Mouse (Mus musculus) T-helper 17 cell (primary cell): ENCODE results near the gene Bloc1s1.

Experiments used
- in situ Hi-C, 2 experiments: fragments of 300-600 bp; cut with MboI, MseI; formaldehyde crosslinking; loops; 1 replicate in 1 of 2; 2 replicates in 1 of 2; pipeline ENCODE4 v1.15.1; 2025; ENCODE audit warnings: high pct_unique_total_duplicates in 2 of 2

Gene Bloc1s1

GRCm38 (mm10) chr10:128923935-128924334 is at the start of gene Bloc1s1:
Bloc1s1 (minus strand) TSS chr10:128924035.
- in situ Hi-C loops: loop anchor here in 1 of 2 experiments (10.0 kb wide), 1 partner anchor 969 kb away; no protein-coding TSS in a partner anchor

- in situ Hi-C loops: no loop called here
Observed at GRCm38 (mm10) chr10:128972841-128973240, 49.0 kb upstream of the Bloc1s1 start.

DNA sequence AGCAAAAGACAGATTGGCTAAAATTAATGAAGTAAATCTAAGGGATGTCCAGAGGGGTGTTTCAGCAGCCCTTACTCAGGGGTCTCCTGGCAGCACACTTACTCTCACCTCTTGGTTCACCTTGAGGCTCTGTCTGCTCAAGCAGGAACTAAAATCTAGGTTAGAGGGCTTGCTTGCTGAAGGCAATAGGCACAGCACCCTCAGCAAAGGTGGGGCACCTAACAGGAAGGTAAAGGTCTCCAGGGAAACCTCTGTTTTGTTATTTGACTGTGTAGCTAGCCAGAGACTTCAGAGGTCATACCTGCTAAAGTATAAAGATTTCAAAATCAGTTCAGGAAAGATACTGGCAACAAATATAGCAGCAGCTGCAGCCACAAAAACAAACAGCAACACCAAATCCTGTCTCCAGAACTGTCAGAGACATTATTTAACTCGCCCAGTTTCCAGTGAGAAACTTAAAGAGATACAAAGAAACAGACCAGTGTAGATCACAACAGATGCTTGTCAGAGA is 47.0 kb upstream of the Bloc1s1 start:
- in situ Hi-C loops: no loop called here

GRCm38 (mm10) chr10:128968341-128968749 is 44.5 kb upstream of the Bloc1s1 start:
- in situ Hi-C loops: no loop called here

GRCm38 (mm10) chr10:128965871-128966270 is 42.0 kb upstream of the Bloc1s1 start:
- in situ Hi-C loops: no loop called here

GRCm38 (mm10) chr10:128964961-128965360 is 41.1 kb upstream of the Bloc1s1 start:
- in situ Hi-C loops: no loop called here

- in situ Hi-C loops: no loop called here
Observed at GRCm38 (mm10) chr10:128960590-128961584, 37.1 kb upstream of the Bloc1s1 start, which contains the start of gene Mettl7b. Mettl7b (minus strand) TSS chr10:128960988.

- in situ Hi-C loops: no loop called here
Observed at GRCm38 (mm10) chr10:128960142-128960541, 36.3 kb upstream of the Bloc1s1 start.

DNA sequence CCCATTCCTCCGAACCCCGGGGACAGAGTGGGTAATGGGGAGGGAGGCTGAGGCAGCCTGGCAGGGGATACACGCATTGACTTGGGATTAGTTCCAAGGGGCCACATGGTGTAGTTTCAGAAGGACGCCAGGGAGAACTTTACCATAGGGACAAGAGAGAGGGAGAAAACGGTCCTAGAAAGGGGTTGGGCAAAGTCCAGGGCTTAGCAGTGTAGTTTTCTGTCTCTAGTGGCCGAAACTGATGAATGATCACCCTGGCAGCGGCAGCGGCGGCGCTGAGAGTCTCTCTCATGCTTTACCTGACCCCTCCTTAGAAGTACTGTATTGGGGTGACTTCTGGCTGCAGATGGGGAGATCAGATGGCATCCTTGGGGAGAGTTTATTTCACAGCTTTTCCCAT is 34.5 kb upstream of the Bloc1s1 start:
- in situ Hi-C loops: no loop called here

DNA sequence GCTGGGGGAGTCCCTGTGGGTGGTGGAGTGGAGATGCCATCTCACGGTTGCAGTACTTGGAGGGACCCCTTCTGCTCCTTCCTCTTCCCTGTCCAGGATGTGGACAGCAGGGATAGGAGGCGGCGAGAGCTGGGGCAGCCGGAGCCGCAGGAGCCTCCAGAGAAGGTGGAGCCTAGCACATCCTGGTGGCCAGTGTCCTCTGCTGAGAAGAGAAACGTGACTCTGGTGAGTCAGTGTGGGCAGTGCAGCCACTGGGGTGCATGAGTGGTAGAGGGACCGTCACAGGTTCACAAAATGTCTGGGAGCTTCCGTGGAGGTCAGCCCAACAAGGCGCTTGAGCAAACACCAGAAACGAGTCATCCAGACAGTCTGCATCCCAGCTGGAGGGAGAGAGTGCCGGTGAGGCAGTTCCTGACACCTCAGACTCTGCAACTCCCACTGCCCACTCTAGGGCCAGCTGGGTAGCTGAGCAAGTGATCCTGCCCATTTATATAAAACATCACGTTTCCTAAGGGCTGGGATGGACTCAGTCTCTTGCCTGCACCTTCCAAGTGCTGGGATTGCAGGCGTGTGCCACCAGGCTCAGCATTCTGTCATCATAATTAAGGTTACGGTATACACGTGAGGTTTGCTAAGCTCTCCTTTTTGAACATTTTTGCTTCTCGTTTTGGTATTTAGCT is 26.5 kb upstream of the Bloc1s1 start:
- in situ Hi-C loops: no loop called here

- in situ Hi-C loops: no loop called here
Observed at GRCm38 (mm10) chr10:128947496-128947895, 23.7 kb upstream of the Bloc1s1 start.

GRCm38 (mm10) chr10:128945675-128946074 is 21.8 kb upstream of the Bloc1s1 start:
- in situ Hi-C loops: no loop called here

DNA sequence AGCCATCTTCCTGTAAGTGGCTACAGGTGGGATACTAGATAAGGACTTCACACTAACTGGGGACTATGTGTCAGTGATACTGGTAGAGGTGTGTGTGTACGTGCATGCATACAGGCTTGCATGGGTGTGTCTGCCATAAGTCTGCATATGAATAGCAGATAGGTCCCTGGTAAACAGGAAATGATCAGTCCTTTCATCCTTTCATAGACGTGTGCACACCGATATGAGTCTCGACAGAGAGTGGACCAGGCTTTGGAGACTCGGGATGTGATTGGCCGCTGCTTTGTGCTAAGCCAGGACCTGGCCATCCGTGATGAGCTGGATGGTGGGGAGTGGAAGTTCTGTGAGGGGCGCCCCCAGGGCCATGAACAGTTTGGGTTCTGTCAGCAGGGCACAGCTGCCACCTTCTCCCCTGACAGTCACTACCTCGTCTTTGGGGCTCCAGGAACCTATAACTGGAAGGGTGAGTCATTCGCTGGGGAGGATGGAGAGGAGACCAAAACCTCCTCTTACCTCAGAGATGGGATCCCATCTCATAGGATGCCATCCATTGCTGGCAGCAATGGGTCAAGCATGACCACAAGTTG is 16.7 kb upstream of the Bloc1s1 start:
- in situ Hi-C loops: no loop called here

GRCm38 (mm10) chr10:128938974-128939373 is 15.1 kb upstream of the Bloc1s1 start:
- in situ Hi-C loops: no loop called here

- in situ Hi-C loops: no loop called here
Observed at GRCm38 (mm10) chr10:128938457-128938856, 14.6 kb upstream of the Bloc1s1 start.

DNA sequence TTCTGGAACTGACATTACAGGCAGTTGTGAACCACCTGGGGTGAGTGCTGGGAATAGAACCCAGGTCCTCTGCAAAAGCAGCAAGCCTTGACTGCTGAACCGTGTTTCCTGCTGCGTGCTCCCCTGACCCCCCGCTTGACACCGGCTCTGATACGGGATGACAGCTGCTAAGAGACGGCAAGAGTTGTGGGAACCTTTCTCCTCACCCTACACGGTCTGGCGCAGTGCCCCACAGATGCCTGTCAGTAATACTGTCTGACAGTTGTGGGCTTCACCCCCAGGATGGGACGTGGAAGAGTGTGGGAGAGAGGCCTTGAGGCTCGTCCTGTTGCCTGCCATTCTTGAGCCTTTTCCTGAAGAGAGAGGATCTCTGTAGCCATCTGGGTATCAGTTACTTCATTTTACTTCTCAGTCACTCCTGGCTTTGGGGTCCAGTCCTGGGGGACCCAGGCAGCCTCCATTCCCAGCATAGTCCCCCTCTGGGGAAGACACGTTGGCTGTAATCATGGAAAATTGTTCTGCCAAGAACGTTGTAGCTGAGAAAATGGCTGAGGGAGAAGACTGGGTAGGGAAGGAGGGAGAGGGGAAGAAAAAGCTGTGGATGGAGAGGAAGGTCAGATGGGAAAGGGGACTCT is 14.0 kb upstream of the Bloc1s1 start:
- in situ Hi-C loops: no loop called here

DNA sequence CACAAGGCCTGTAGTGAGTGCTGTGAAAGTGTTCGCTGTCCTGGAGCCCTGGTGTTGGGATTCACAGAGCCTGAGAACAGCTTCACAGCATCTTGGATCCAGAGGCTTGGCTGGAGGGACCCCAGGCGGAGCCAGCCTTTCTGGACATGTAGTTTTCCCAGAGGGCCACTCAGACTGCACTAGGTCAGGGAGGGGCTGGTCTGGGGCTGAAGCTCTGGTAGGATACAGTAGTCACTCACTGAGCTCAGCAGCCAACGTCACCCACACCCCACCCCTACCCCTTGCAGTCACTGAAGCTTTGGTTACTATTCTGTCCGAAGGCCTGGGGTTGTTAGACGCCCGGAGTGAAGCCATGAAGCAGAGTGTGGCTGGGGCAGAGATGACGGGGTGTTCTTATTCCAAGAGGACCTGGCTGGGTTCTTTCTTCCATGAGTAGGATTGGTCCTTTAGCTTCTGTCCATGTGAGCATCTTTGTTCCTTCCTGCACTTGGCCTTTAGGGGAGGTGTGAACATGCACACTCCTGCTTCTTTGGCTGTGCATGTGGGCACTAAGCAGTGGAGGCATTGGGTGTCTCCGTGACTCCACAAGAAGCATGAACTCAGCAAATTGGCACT is 12.1 kb upstream of the Bloc1s1 start:
- in situ Hi-C loops: no loop called here

GRCm38 (mm10) chr10:128934997-128935787 is 11.4 kb upstream of the Bloc1s1 start:
- in situ Hi-C loops: no loop called here

GRCm38 (mm10) chr10:128933976-128934721 is 10.3 kb upstream of the Bloc1s1 start:
- in situ Hi-C loops: no loop called here
